Mouse (Mus musculus): ENCODE results near the gene Phf21b. TPM values are rescaled to one million over a fixed set of nuclear protein-coding genes. Genes with fewer than 3 reads are reported as not detected.
A peak's percentile ranks its signal among the peaks of the same experiment; 100 is the strongest.

Phf21b gene
- total and polyA plus RNA-seq, 2 experiments from 2014 or later = 2.7 to 20.0 TPM

DNA sequence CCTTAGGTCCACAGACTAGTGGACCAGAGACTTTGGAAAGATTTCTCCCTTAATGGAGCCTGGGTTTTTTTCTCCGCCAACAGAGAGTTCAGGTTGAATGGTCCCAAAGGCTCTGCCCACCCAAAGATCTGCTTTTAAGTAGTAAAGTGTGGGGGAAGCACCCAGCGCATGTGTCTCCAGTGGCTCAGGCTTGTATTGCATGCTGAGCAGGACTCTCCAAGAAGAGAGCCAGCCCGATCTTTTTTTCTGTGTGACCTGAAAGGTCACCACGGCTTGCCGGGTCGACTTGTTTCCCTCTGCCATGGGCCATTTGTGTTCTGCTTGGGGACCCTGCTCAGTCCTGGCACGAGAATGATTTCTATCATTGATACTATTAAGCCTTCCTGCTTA is 92.4 kb downstream of the Phf21b start:
- no peaks in the 10 kb centered on the region for H3K36me3 ChIP-seq (ENCODE audit: insufficient read depth)
- ATAC-seq (peak; percentile 69; the same call in 1 of the 2 replicates), DNase-seq (no peak)
- no peak overlapping the region for H3K27ac ChIP-seq (ENCODE audit: low read depth, low read length)
- no peaks in the 10 kb centered on the region for H3K27me3 ChIP-seq (ENCODE audit: insufficient read depth, low read length)
- H3K9ac ChIP-seq = no peak overlapping the region
- no peak overlapping the region for H3K4me2 ChIP-seq (ENCODE audit: low read depth)
- TF ChIP-seq CTCF (IDR thresholded peaks at IDR 0.05; ENCODE audit: low read depth) = peak; percentile 46
- 38% methylated on average over 7 of the region's 7 CpGs for WGBS
- no peak overlapping the region for H3K4me3 ChIP-seq (ENCODE audit: low read depth, low read length)
- H3K9me3 ChIP-seq (ENCODE audit: low read length) = no peaks in the 10 kb centered on the region
- no peaks in the 10 kb centered on the region for H3K4me1 ChIP-seq (ENCODE audit: insufficient read depth)

DNA sequence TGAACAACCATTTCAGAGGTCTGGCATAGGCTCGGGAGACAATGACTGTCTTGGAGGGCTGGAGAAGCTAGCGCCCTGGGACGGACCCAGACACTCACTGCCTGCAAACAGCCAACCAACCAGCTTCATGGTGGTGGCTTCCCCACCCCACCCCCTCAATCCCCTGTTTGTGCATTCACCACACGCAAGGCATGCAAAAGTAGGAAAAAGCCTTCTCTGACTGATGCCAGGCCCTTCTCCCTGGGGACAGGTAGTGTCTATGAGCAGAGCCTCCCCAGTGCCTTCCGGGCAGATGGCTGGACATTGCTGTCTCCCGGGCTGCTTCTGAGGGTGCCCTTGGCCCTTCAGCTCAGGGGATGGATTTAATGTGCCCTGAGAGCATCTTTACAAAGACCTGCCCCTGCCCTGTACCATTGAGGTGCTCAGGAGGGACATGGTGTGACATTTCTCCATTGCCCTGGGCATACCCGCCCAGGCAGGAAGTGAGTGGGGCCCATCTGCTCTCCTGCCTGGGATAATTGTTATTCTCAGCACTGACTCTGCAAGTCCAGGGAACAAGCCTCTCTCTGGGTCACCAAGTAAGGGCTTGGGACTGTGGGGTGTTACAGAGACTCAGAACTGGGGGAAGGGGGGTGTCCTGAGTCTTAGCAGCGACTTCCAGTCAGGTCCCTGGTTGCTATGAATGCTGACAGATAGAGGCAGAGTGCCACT is 93.0 kb downstream of the Phf21b start:
- WGBS = 73% methylated on average over 8 of the region's 8 CpGs
- Histone ChIP-seq H3K4me3 (ENCODE audit: low read depth, low read length) (no peak overlapping the region), H3K4me1 (ENCODE audit: insufficient read depth) (no peaks in the 10 kb centered on the region), H3K27ac (ENCODE audit: low read depth, low read length) (no peak overlapping the region), H3K36me3 (ENCODE audit: insufficient read depth) (no peaks in the 10 kb centered on the region), H3K9me3 (ENCODE audit: low read length) (no peaks in the 10 kb centered on the region), H3K27me3 (ENCODE audit: insufficient read depth, low read length) (no peaks in the 10 kb centered on the region), H3K9ac (no peak overlapping the region), H3K4me2 (ENCODE audit: low read depth) (no peak overlapping the region)
- TF ChIP-seq CTCF (IDR thresholded peaks at IDR 0.05; ENCODE audit: low read depth) = no peak
- ATAC-seq (peak; percentile 66), DNase-seq (no peak)

DNA sequence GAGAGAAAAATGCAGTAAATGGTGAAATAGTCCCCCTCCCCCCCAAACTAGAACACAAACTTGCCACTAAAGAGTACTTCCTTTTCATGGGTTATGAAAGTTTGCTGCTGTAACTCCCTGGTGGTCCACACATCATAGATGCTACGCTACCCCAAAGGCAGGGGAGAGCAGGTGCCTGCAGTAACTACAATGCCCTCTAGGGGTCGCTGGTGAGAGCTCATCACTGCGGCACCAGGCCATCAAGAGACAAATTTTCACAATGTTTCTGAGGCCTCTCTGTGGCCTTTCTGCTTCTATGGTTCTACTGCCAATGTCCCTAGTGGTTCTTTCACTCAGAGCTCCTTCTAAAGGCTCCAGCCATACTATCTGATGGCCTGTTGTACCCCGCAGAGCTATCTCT is 97.4 kb downstream of the Phf21b start:
- 33% methylated on average over 4 of the region's 4 CpGs for WGBS
- peak; percentile 82 for TF ChIP-seq CTCF (IDR thresholded peaks at IDR 0.05; ENCODE audit: low read depth)
- Histone ChIP-seq H3K4me3 (ENCODE audit: low read depth, low read length) (no peak overlapping the region), H3K27me3 (ENCODE audit: insufficient read depth, low read length) (no peaks in the 10 kb centered on the region), H3K36me3 (ENCODE audit: insufficient read depth) (no peaks in the 10 kb centered on the region), H3K4me1 (ENCODE audit: insufficient read depth) (peaks cover 5% of the 10 kb centered on the region; the same call in 1 of the 2 replicates), H3K9me3 (ENCODE audit: low read length) (no peaks in the 10 kb centered on the region), H3K4me2 (ENCODE audit: low read depth) (no peak overlapping the region), H3K27ac (ENCODE audit: low read depth, low read length) (no peak overlapping the region), H3K9ac (no peak overlapping the region)
- ATAC-seq (no peak), DNase-seq (peak; percentile 65)

DNA sequence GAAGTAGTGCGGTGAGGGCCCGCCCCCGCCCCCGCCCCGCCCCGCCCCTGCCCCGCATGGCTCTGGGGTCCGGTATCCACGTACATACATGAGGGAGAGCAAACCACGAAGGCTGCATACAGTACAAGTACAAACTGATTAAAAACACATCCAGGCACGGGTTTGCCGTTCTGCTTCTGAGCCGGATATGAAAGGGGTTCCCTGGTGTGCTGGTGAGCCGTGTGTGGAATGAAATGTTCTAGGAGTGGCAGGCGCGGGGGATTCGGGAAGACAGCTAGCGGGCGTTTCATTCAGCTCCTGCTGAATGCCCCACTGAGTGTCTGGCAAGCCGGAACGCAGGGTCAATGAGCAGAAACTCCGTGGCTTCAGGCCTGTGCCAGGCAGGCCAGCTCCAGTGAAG is 99.4 kb downstream of the Phf21b start:
- TF ChIP-seq CTCF (IDR thresholded peaks at IDR 0.05; ENCODE audit: low read depth) = no peak
- peak overlapping the region; percentile 57 for H3K4me2 ChIP-seq (ENCODE audit: low read depth)
- H3K27ac ChIP-seq (ENCODE audit: low read depth, low read length) = no peak overlapping the region
- peak overlapping the region; percentile 27 for H3K4me3 ChIP-seq (ENCODE audit: low read depth, low read length)
- H3K36me3 ChIP-seq (ENCODE audit: insufficient read depth) = no peaks in the 10 kb centered on the region
- H3K9me3 ChIP-seq (ENCODE audit: low read length) = no peaks in the 10 kb centered on the region
- H3K4me1 ChIP-seq (ENCODE audit: insufficient read depth) = peaks cover 5% of the 10 kb centered on the region; the same call in 1 of the 2 replicates
- no peaks in the 10 kb centered on the region for H3K27me3 ChIP-seq (ENCODE audit: insufficient read depth, low read length)
- WGBS = under 1% methylated on average over 22 of the region's 22 CpGs
- H3K9ac ChIP-seq = peak overlapping the region; percentile 34
- ATAC-seq = peak; percentile 62
- peak; percentile 61 for DNase-seq

DNA sequence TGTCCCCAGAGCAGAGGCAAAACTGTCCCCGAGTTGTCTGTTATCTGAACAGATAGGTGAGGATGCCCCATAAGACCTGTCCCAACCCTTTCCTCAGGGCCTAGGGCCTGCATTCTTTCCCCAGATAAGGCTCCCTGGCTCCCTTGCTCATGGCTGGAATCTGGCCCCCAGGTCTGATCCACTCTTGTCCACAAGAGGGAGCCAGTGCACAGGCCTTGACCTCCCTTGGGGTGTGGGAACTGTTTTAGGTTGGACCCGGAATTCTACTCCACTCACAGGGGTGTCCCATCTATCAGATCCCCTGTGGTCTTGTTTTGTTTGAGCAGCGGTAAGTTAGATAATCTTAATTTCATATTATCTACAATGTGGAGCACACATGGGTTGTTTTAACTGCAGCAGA is 100.9 kb downstream of the Phf21b start:
- Histone ChIP-seq H3K9me3 (ENCODE audit: low read length) (no peaks in the 10 kb centered on the region), H3K36me3 (ENCODE audit: insufficient read depth) (no peaks in the 10 kb centered on the region), H3K4me3 (ENCODE audit: low read depth, low read length) (no peak overlapping the region), H3K27me3 (ENCODE audit: insufficient read depth, low read length) (no peaks in the 10 kb centered on the region), H3K9ac (no peak overlapping the region), H3K4me2 (ENCODE audit: low read depth) (no peak overlapping the region), H3K27ac (ENCODE audit: low read depth, low read length) (no peak overlapping the region), H3K4me1 (ENCODE audit: insufficient read depth) (peaks cover 5% of the 10 kb centered on the region; the same call in 1 of the 2 replicates)
- 23% methylated on average over 3 of the region's 3 CpGs for WGBS
- ATAC-seq (peak; percentile 73), DNase-seq (peak; percentile 84)
- TF ChIP-seq CTCF (IDR thresholded peaks at IDR 0.05; ENCODE audit: low read depth) = peak; percentile 95

DNA sequence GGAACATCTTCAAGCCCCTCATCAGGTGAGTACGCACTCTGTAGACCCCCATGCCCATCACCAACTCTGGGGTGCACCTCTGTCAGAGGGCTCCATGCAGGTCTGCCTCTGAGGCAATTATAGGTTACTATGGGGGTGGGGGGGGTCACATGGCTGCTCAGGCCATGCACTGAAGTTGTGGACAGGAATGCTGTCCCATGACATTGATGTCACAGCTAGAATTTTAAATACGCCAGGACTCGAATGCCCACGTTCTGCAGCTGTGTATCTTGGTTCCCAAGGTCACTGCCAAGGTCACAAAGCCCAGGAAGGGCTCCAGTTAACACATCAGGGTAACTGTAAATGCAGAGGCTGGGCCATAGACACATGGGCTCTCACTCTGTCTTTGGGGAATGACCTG is 110.0 kb downstream of the Phf21b start:
- DNase-seq = no peak
- no peaks in the 10 kb centered on the region for H3K4me1 ChIP-seq (ENCODE audit: insufficient read depth)

DNA sequence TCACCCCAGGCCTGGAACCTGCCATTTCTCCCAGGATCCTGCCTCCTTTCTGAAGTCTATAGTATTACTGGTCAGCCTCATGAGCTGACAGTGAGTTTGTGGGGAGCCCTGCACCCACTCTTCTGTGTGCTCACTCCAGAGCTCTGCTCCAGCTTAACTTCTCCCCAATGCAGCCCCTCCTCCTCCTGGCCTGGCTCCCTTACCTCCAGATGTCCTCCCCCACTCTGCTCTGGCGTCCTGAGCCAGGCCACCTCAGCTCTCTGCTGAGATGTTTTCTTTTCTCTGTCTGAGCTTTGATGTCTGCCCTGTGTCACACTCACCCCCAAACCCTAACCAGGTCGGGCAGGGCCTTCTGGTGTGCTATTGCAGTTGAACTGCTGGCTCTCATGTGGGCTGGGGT is 111.5 kb downstream of the Phf21b start:
- Histone ChIP-seq H3K27me3 (ENCODE audit: insufficient read depth, low read length) (no peaks in the 10 kb centered on the region), H3K36me3 (ENCODE audit: insufficient read depth) (no peaks in the 10 kb centered on the region), H3K4me1 (ENCODE audit: insufficient read depth) (no peaks in the 10 kb centered on the region), H3K4me2 (ENCODE audit: low read depth) (no peak overlapping the region), H3K9me3 (ENCODE audit: low read length) (no peaks in the 10 kb centered on the region), H3K27ac (ENCODE audit: low read depth, low read length) (no peak overlapping the region), H3K4me3 (ENCODE audit: low read depth, low read length) (no peak overlapping the region), H3K9ac (no peak overlapping the region)
- WGBS = 19% methylated on average over 2 of the region's 2 CpGs
- DNase-seq (no peak), ATAC-seq (no peak)
- no peak for TF ChIP-seq CTCF (IDR thresholded peaks at IDR 0.05; ENCODE audit: low read depth)

More for the DNA sequence above, 110.0 kb downstream of the Phf21b start:
- no peak overlapping the region for H3K9ac ChIP-seq
- no peaks in the 10 kb centered on the region for H3K36me3 ChIP-seq (ENCODE audit: insufficient read depth)
- WGBS = 91% methylated on average over 4 of the region's 4 CpGs
- H3K27me3 ChIP-seq (ENCODE audit: insufficient read depth, low read length) = no peaks in the 10 kb centered on the region
- H3K9me3 ChIP-seq (ENCODE audit: low read length) = no peaks in the 10 kb centered on the region
- no peak for TF ChIP-seq CTCF (IDR thresholded peaks at IDR 0.05; ENCODE audit: low read depth)
- no peak for ATAC-seq
- H3K27ac ChIP-seq (ENCODE audit: low read depth, low read length) = no peak overlapping the region
- no peak overlapping the region for H3K4me3 ChIP-seq (ENCODE audit: low read depth, low read length)
- H3K4me2 ChIP-seq (ENCODE audit: low read depth) = no peak overlapping the region

All from forebrain, postnatal 0 days (tissue).